Mouse (Mus musculus) layer of hippocampus, postnatal 10 days (tissue): ENCODE measurements around the gene Duxbl3. TPM values are rescaled to one million over a fixed set of nuclear protein-coding genes. Genes with fewer than 3 reads are reported as not detected.
A peak's percentile ranks its signal among the peaks of the same experiment; 100 is the strongest.
"Not testable (repeated sequence)": the region's sequence is repeated elsewhere in the genome, so short reads cannot be mapped to it uniquely, and the experiment has no call there.

Experiments used
- DNase-seq, 2 experiments: peaks; one replicate each; pipeline ENCODE4 v3.0.0; 2021; ENCODE audit warnings: low spot score in 2 of 2
- long read RNA-seq: library from polyadenylated mRNA; stranded (forward); transcript quantifications from one replicate; pipeline ENCODE4 v2.0.0, GENCODE M21; 2023
- total RNA-seq, 2 experiments: library from RNA; stranded (reverse); gene quantifications; 2 replicates each; pipeline ENCODE4 v1.2.3; 2021

The Duxbl3 gene
- 1 to 10 TPM; 2.6 to 2.9 TPM for total RNA-seq
- long read RNA-seq, result 0 reads

GRCm38 (mm10) chr14:26257756-26258617 is at the start of gene Duxbl3:
TSS of gene Duxbl3 (plus strand) at chr14:26257962.
- DNase-seq, result not testable (repeated sequence)

- DNase-seq, result not testable (repeated sequence)
These were observed 41.3 kb upstream of the Duxbl3 start for GRCm38 (mm10) chr14:26216233-26217000.

- not testable (repeated sequence) for DNase-seq
These were observed 20.6 kb upstream of the Duxbl3 start for GRCm38 (mm10) chr14:26237183-26237582.

- not testable (repeated sequence) for DNase-seq
These were observed 967 bp downstream of the Duxbl3 start for GRCm38 (mm10) chr14:26258729-26259128.

- DNase-seq, result not testable (repeated sequence)
These were observed 29.0 kb downstream of the Duxbl3 start for GRCm38 (mm10) chr14:26286737-26287136.

GRCm38 (mm10) chr14:26293859-26294258 is 36.1 kb downstream of the Duxbl3 start:
- DNase-seq, result no peak

GRCm38 (mm10) chr14:26297055-26297454 is 39.3 kb downstream of the Duxbl3 start:
- DNase-seq, result no peak

- no peak for DNase-seq
These were observed 39.7 kb downstream of the Duxbl3 start for GRCm38 (mm10) chr14:26297484-26297883.

- peak; percentile 51 to 67 for DNase-seq
These were observed 45.3 kb downstream of the Duxbl3 start for GRCm38 (mm10) chr14:26303111-26303510.

GRCm38 (mm10) chr14:26306032-26306431 is 48.3 kb downstream of the Duxbl3 start:
- DNase-seq, result peak; percentile 22 to 40

- no peak for DNase-seq
These were observed 51.1 kb downstream of the Duxbl3 start for GRCm38 (mm10) chr14:26308813-26309212.

- DNase-seq, result no peak
These were observed 51.7 kb downstream of the Duxbl3 start for GRCm38 (mm10) chr14:26309511-26309910.

- DNase-seq, result no peak
These were observed 58.5 kb downstream of the Duxbl3 start for GRCm38 (mm10) chr14:26316246-26316730.

Other genes with a start within 250 kb of the Duxbl3 start
- 10 to 100 TPM; 17.5 to 18.8 TPM for gene Gm9780, start 215.3 kb upstream of the Duxbl3 start, total RNA-seq
- gene Tmem254c, start 190.6 kb upstream of the Duxbl3 start, total RNA-seq, result 10 to 100 TPM; 35.1 to 52.3 TPM
- gene Cphx2, start 176.4 kb upstream of the Duxbl3 start, total RNA-seq, result not detected
- gene Cphx3, start 175.7 kb upstream of the Duxbl3 start, total RNA-seq, result not detected
- gene Duxbl2, start 139.6 kb upstream of the Duxbl3 start, total RNA-seq, result 1 to 10 TPM in 1 of 2 experiments, under 1 TPM in 1; 0.22 to 1.1 TPM
- 10 to 100 TPM; 32.8 to 47.4 TPM for gene Plac9b, start 75.5 kb upstream of the Duxbl3 start, total RNA-seq
- gene Tmem254b, start 50.9 kb upstream of the Duxbl3 start, total RNA-seq, result 10 to 100 TPM; 38.9 to 45.9 TPM